Mouse (Mus musculus) heart, embryonic 11.5 days (tissue): Measurements from ENCODE around the gene Mrps6. TPM values are rescaled to one million over a fixed set of nuclear protein-coding genes. Genes with fewer than 3 reads are reported as not detected.

Source experiments
- ATAC-seq: fragments of 200-750 bp; cut with Nextera tagmentation; replicated peaks from 2 replicates; pipeline ENCODE4 v1.8.0; 2017; ENCODE audit warnings: moderate library complexity; ENCODE audit not compliant: insufficient number of reproducible peaks, low FRiP score, low TSS enrichment
- H3K27ac ChIP-seq: fragments of 300-500 bp; sonication (generic); 2 replicates; pipeline ENCODE4 v1.5.1; 2014; ENCODE audit warnings: mild to moderate bottlenecking, low read depth, low read length
- H3K27me3 ChIP-seq: fragments of 300-500 bp; sonication (generic); 2 replicates; pipeline ENCODE4 v1.6.1; 2014; ENCODE audit warnings: mild to moderate bottlenecking, low read length, mixed read lengths; ENCODE audit not compliant: control insufficient read depth, insufficient read depth
- H3K36me3 ChIP-seq: fragments of 300-500 bp; sonication (generic); 2 replicates; pipeline ENCODE4 v1.6.1; 2014; ENCODE audit warnings: mild to moderate bottlenecking, low read length, moderate library complexity, mixed read lengths; ENCODE audit not compliant: control insufficient read depth, insufficient read depth
- H3K4me1 ChIP-seq: fragments of 300-500 bp; sonication (generic); 2 replicates; pipeline ENCODE4 v1.6.1; 2014; ENCODE audit warnings: low read length; ENCODE audit not compliant: control insufficient read depth, insufficient read depth
- H3K4me2 ChIP-seq: fragments of 300-500 bp; sonication (generic); 2 replicates; pipeline ENCODE4 v1.6.1; 2014; ENCODE audit warnings: mild to moderate bottlenecking, moderate library complexity
- H3K4me3 ChIP-seq: fragments of 300-500 bp; sonication (generic); 2 replicates; pipeline ENCODE4 v1.5.1; 2014; ENCODE audit warnings: low read depth, low read length
- H3K9ac ChIP-seq: fragments of 300-500 bp; sonication (generic); 2 replicates; pipeline ENCODE4 v1.6.1; 2014; ENCODE audit warnings: mild to moderate bottlenecking, low read depth, low read length, moderate library complexity
- H3K9me3 ChIP-seq: fragments of 300-500 bp; sonication (generic); replicated peaks from 2 replicates; pipeline ENCODE4 v1.6.1; 2016; ENCODE audit warnings: low read length; ENCODE audit not compliant: control insufficient read depth
- WGBS: fragments of 180-500 bp; shearing (Covaris S2); extraction: QIAGEN DNeasy Blood & Tissue Kit; methylation state at CpG from one replicate; pipeline ENCODE4 v1.1.7; 2014; ENCODE audit not compliant: insufficient replicate concordance; 5-methylcytosine and 5-hydroxymethylcytosine counted together
- polyA plus RNA-seq: library from polyadenylated mRNA; unstranded; fragments of >200 nt; fragmentation: Nextera tagmentation; extraction: Ambion mirVana; gene quantifications from 2 replicates; pipeline ENCODE4 v1.2.1, GENCODE M21; 2014

Mrps6 gene
- polyA plus RNA-seq, 1 experiment from 2014 or later, result 121 TPM

DNA sequence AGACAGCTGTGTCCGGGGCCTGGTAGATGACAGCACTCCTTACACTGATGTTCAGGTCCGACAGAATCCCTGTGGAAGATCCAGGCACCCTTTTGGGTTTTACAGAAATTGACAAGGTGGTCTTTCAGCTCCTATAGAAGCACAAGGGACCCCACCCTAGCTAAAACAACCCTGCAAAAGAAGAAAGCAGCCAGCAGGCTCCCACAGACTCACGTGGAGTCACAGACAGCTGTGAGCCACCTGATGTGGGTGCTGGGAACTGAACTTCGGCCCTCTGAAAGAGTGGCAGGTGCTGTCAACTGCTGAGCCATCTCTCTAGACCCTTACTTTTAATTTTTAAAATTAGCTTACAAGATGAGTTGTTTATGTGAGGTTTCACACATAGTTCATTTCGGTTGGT is 23.4 kb upstream of the Mrps6 start:
- H3K27me3 ChIP-seq, result no peaks in the 10 kb centered on the region
- no peak overlapping the region for H3K4me2 ChIP-seq
- no peak overlapping the region for H3K27ac ChIP-seq
- H3K36me3 ChIP-seq, result no peaks in the 10 kb centered on the region
- no peak for ATAC-seq
- H3K4me3 ChIP-seq, result no peak overlapping the region
- 70% methylated on average over 5 of the region's 5 CpGs for WGBS
- no peaks in the 10 kb centered on the region for H3K9me3 ChIP-seq
- no peaks in the 10 kb centered on the region for H3K4me1 ChIP-seq
- no peak overlapping the region for H3K9ac ChIP-seq

DNA sequence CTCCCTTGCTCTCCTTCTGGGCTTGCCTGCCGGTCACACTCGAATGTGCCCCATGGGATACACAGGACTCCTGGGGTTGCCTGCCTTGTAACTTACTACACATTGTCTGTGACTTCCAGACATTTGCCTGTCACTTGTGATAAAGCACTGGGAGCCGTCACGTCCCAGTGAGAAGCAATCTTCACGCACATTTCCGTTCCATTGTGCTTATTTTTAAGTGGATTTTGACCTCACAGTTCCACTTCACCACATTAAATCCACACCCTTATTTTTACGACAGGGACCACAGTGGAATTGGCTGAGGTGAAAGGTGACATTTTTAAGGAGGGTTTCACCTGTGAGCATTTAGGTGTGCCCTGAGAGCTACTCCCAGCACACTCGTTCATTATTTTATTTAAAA is 21.4 kb upstream of the Mrps6 start:
- H3K9ac ChIP-seq, result no peak overlapping the region
- 51% methylated on average over 8 of the region's 8 CpGs for WGBS
- no peak overlapping the region for H3K4me2 ChIP-seq
- no peaks in the 10 kb centered on the region for H3K9me3 ChIP-seq
- H3K4me3 ChIP-seq, result no peak overlapping the region
- no peak overlapping the region for H3K27ac ChIP-seq
- ATAC-seq, result no peak
- H3K36me3 ChIP-seq, result no peaks in the 10 kb centered on the region
- H3K4me1 ChIP-seq, result no peaks in the 10 kb centered on the region
- no peaks in the 10 kb centered on the region for H3K27me3 ChIP-seq

DNA sequence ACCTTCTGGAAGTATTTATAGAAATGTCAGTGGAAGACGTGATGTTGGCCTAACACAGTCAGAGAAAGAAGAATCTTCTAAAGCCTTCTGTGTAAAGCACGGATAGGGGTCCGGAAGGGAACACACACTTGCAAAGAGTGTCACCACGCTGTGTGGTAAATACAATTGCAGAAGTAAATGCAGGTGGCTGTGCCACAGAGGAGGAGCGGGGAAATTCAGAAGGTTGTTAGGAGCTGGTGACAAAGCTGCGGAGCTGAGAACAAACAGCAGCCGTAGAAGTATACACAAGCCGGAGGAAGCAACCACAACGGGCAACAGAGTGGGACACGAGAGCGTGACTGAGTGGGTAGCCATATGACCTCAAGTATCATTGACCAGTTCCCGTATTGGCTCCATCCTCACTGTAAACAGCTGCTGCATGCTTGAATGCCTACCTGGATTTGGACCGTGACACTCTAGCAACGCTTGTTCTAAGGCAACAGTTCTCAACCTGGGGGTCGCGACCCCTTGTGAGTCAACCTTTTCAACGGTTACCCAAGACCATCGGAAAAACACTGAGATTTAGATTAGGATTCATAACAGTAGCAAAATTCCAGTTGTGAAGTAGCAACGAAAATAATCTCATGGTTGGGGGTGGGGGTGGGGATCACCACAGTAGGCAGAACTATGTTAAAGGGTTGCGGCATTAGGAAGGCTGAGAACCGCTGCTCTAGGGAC is 20.0 kb upstream of the Mrps6 start:
- Histone ChIP-seq H3K27me3 (no peaks in the 10 kb centered on the region), H3K9me3 (no peaks in the 10 kb centered on the region), H3K4me3 (no peak overlapping the region), H3K27ac (no peak overlapping the region), H3K4me2 (no peak overlapping the region), H3K4me1 (no peaks in the 10 kb centered on the region), H3K9ac (no peak overlapping the region), H3K36me3 (no peaks in the 10 kb centered on the region)
- WGBS, result 84% methylated on average over 21 of the region's 21 CpGs
- ATAC-seq, result no peak

DNA sequence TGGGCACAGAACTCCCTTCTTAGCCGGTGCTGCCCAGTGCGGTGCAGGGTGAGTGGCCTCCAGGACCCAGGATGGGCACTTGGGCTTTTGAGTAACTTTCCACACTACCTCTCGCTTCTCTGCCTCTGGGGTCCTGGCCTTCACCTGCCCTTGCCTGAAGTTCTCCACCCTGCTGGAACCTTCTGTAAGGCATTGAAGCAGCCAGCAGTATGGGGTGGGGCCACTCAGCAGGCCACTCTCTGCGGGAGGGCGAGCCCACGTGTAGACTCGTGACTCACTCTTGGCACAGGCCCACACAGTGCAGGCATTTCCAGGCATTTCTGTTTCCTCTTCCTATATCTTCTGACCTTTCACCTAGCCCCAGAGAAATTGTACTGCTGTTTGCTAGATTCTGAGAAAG is 18.6 kb upstream of the Mrps6 start:
- Histone ChIP-seq H3K4me3 (no peak overlapping the region), H3K4me2 (no peak overlapping the region), H3K9ac (no peak overlapping the region), H3K27me3 (no peaks in the 10 kb centered on the region), H3K4me1 (no peaks in the 10 kb centered on the region), H3K27ac (no peak overlapping the region), H3K36me3 (no peaks in the 10 kb centered on the region), H3K9me3 (no peaks in the 10 kb centered on the region)
- no peak for ATAC-seq
- WGBS, result 86% methylated on average over 7 of the region's 7 CpGs

DNA sequence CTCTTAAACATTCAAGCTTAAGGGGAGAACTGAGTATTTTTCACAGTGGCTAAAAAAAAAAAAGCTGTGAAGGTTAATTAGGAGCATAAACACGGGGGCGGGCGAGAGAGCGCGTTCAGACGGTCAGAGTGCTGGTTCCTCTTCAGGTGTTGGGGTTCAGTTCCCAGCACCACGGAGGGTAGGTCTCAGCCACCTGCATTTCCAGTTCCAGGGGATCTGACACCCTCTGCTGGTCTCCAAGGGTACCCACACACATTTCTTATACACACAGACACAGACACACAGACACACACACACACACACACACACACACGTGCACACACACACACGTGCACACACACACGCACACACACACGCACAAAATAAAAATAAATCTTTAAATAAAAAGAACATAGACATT is 18.1 kb upstream of the Mrps6 start:
- Histone ChIP-seq H3K9me3 (no peaks in the 10 kb centered on the region), H3K27ac (no peak overlapping the region), H3K4me3 (no peak overlapping the region), H3K9ac (no peak overlapping the region), H3K27me3 (no peaks in the 10 kb centered on the region), H3K4me2 (no peak overlapping the region), H3K4me1 (no peaks in the 10 kb centered on the region), H3K36me3 (no peaks in the 10 kb centered on the region)
- no peak for ATAC-seq
- WGBS, result 88% methylated on average over 11 of the region's 11 CpGs

DNA sequence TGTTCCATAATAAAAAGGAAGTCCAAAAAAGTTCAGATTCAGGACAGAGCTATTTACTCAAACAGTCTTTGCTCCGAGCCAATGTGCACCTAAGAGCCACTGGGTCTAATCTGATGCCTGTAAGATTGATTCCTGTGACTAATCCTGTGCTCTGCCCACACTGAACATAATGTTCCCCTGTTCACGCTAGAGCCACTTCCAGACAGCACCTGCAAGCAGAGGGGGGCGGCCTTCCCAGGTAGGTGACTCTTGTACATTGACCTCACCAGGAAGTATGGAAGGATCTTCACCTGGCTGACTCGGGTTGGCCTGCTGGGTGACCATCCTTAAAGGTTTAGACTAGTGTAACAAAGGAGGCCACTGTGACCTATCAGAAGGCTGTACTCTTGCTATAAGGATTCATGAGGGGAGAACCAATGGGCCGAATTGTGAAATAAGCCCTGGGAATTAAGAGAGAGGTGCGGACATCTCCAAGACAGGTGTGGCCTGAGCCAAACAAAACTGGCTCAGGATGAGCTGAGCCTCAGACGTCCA is 6.2 kb upstream of the Mrps6 start:
- Histone ChIP-seq H3K4me3 (no peak overlapping the region), H3K4me1 (peaks cover 7% of the 10 kb centered on the region; the same call in 1 of the 2 replicates), H3K9me3 (peaks cover 7% of the 10 kb centered on the region), H3K27me3 (no peaks in the 10 kb centered on the region), H3K9ac (no peak overlapping the region), H3K27ac (no peak overlapping the region), H3K4me2 (no peak overlapping the region), H3K36me3 (no peaks in the 10 kb centered on the region; the same call in 1 of the 2 replicates)
- ATAC-seq, result no peak
- WGBS, result 83% methylated on average over 7 of the region's 7 CpGs

DNA sequence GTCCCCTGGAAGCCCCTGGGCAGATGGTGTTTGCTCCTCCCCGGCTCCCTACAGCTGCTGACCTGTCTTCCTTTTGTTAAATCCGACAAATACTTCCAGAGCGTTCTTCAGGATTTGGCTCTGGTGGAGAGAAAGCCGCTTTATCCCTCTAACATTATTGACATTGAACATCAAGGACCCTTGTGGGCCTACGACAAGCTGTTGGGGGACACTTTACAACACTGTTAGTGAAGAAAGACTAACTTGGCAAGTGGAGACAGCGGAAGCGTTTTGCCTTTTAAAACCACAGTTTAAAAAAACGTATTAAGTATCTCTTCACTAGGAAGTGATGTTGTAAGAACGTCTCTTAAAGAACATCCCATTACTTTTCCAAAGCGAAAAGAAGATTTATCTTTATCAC is 5.5 kb upstream of the Mrps6 start:
- ATAC-seq, result no peak
- Histone ChIP-seq H3K4me3 (no peak overlapping the region), H3K27me3 (no peaks in the 10 kb centered on the region), H3K9ac (no peak overlapping the region), H3K4me1 (peaks cover 12% of the 10 kb centered on the region; the same call in 1 of the 2 replicates), H3K9me3 (peaks cover 7% of the 10 kb centered on the region), H3K36me3 (no peaks in the 10 kb centered on the region; the same call in 1 of the 2 replicates), H3K4me2 (no peak overlapping the region), H3K27ac (no peak overlapping the region)
- 75% methylated on average over 10 of the region's 10 CpGs for WGBS

DNA sequence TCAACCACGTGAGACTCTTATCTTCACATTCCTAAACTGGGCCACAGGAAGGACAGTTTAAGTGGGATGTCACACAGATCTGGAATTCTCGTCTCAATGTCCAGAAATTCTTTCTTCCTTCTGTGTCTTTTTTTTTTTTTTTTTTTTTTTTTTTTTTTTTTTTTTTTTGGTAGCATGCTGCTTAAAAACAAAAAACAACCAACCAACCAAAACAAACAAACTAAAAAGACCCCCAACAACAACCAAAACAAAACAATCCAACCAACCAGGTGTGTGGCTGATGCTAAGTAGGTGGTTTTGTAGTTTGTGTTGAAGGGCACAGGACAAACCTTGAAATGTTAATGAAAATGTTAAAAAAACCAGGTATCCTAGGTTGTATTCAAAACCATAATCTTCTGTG is 1.4 kb upstream of the Mrps6 start:
- Histone ChIP-seq H3K27ac (no peak overlapping the region; the same call in 1 of the 2 replicates), H3K4me2 (no peak overlapping the region), H3K9me3 (peaks cover 7% of the 10 kb centered on the region), H3K4me3 (no peak overlapping the region), H3K27me3 (no peaks in the 10 kb centered on the region), H3K4me1 (peaks cover 8% of the 10 kb centered on the region; the same call in 1 of the 2 replicates), H3K36me3 (peaks cover 3% of the 10 kb centered on the region; the same call in 1 of the 2 replicates), H3K9ac (no peak overlapping the region)
- no peak for ATAC-seq
- WGBS, result 13% methylated on average over 2 of the region's 2 CpGs

DNA sequence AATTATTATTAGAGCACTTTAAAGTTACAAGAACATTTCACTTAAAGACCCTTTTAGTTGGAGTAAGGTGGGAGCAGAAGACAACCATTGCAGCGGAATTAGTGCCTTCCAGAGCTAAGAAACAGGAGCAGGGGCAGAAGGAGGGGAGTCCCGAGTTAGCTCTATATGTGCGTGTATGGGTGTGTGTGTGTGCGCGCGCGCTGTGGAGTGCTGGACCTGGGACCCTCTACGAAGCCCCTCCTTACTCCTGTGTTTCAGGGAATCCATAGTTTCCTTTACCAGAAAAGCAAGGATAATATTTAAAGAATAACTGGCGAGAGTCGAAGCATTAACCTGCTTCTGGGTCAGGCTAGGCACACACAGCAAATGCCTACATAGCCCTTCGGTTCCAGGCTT is 616 bp upstream of the Mrps6 start:
- Histone ChIP-seq H3K27me3 (no peaks in the 10 kb centered on the region), H3K9me3 (peaks cover 7% of the 10 kb centered on the region), H3K9ac (peak overlapping the region; percentile 93), H3K27ac (peak overlapping the region; percentile 85), H3K36me3 (peaks cover 6% of the 10 kb centered on the region), H3K4me1 (peaks cover 8% of the 10 kb centered on the region; the same call in 1 of the 2 replicates), H3K4me3 (peak overlapping the region; percentile 95), H3K4me2 (peak overlapping the region; percentile 87)
- 5% methylated on average over 11 of the region's 11 CpGs for WGBS
- ATAC-seq, result 0 out of 2 replicates have a peak, but pooled peaks have one; percentile 8
